In the genomic region with DNA sequence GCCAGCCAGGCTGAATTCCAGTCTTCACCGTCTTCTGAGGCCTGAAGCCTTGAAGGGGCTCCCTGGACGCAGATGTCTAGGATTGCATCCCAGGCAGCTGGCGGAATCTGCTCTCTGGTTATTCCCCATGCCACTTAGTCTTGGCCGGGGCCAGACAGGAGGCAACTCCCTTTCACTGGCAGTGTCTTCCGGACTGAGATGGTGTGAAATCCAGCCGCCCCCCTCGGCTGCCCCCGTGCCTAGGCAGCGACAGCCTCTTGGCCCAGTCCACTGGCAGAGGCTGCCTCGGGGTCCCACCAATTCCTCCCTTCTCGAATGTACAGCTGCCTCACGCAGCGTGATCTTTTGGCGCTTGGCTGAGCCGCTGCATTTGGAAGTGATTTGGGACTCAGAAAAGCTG, we compare ENCODE assay signal across 29 mouse cellular contexts. TPM values are rescaled to one million over a fixed set of nuclear protein-coding genes. Genes with fewer than 3 reads are reported as not detected.
DNase-seq lines count a peak whose midpoint lies in the region; ATAC-seq and TF ChIP-seq lines count a peak whose summit lies in the region.
"Had no signal": no experiment of that assay in that cellular context is flagged by ENCODE, and none has a peak within 500 bp of the region (broad histone marks: within the 10 kb centered on the region; RNA-seq: fewer than 3 reads in every experiment).

No protein-coding gene starts in this region.

- no peak for TF ChIP-seq CTCF in midbrain, postnatal 0 days (IDR thresholded peaks at IDR 0.05)
- TF ChIP-seq CTCF in brain, embryonic 14.5 days (IDR thresholded peaks at IDR 0.05; ENCODE audit: borderline replicate concordance, extremely low read depth, insufficient read depth, insufficient read length) = no peak

- peak; percentile 27; the same call in 1 of the 2 replicates for ATAC-seq in frontal cortex, adult (ENCODE audit: low TSS enrichment)
- ATAC-seq in midbrain, postnatal 0 days (ENCODE audit: low FRiP score) = no peak
- ATAC-seq in midbrain, embryonic 15.5 days (replicated peaks) = no peak
- peak; percentile 20; the same call in 1 of the 2 replicates for ATAC-seq in limb, embryonic 15.5 days (ENCODE audit: insufficient number of reproducible peaks, low FRiP score, low TSS enrichment, low read depth)
- ATAC-seq: activated CD4-positive, CD25-positive, alpha-beta regulatory T cell, adult 4 months; forebrain, embryonic 16.5 days; inflammation-experienced regulatory T-cells, adult 6 months had no signal

- H3K27ac ChIP-seq in midbrain, postnatal 0 days (ENCODE audit: low read depth, low read length) = no peak overlapping the region
- H3K27ac ChIP-seq in midbrain, embryonic 15.5 days = no peak overlapping the region
- H3K27ac ChIP-seq in limb, embryonic 15.5 days = no peak overlapping the region
- H3K27ac ChIP-seq: heart, embryonic 10.5 days; liver, embryonic 13.5 days had no signal

- no peaks in the 10 kb centered on the region for H3K36me3 ChIP-seq in midbrain, postnatal 0 days (ENCODE audit: insufficient read depth, low read length)
- no peaks in the 10 kb centered on the region for H3K36me3 ChIP-seq in midbrain, embryonic 15.5 days (replicated peaks)
- H3K36me3 ChIP-seq in limb, embryonic 15.5 days = no peaks in the 10 kb centered on the region
- H3K36me3 ChIP-seq: heart, embryonic 10.5 days; liver, embryonic 13.5 days had no signal

- TF ChIP-seq POLR2A in brain, embryonic 14.5 days (IDR thresholded peaks at IDR 0.05; ENCODE audit: borderline replicate concordance, extremely low read depth, insufficient read depth, insufficient read length, poor library complexity, severe bottlenecking) = no peak

- 74% methylated on average over 15 of the region's 15 CpGs for WGBS in midbrain, postnatal 0 days
- WGBS in midbrain, embryonic 15.5 days = 78% methylated on average over 15 of the region's 15 CpGs
- WGBS in limb, embryonic 15.5 days = 42% methylated on average over 15 of the region's 15 CpGs

- H3K4me1 ChIP-seq in midbrain, postnatal 0 days (ENCODE audit: insufficient read depth, low read length) = no peaks in the 10 kb centered on the region
- no peaks in the 10 kb centered on the region for H3K4me1 ChIP-seq in midbrain, embryonic 15.5 days
- H3K4me1 ChIP-seq in limb, embryonic 15.5 days = peaks cover 11% of the 10 kb centered on the region
- H3K4me1 ChIP-seq: heart, embryonic 10.5 days; liver, embryonic 13.5 days had no signal

- H3K27me3 ChIP-seq in midbrain, postnatal 0 days (ENCODE audit: insufficient read depth, low read length) = no peaks in the 10 kb centered on the region
- no peaks in the 10 kb centered on the region for H3K27me3 ChIP-seq in midbrain, embryonic 15.5 days (replicated peaks)
- H3K27me3 ChIP-seq in limb, embryonic 15.5 days = no peaks in the 10 kb centered on the region
- H3K27me3 ChIP-seq: liver, embryonic 13.5 days had no signal

- H3K4me3 ChIP-seq in midbrain, postnatal 0 days (ENCODE audit: low read depth, low read length) = no peak overlapping the region
- no peak overlapping the region for H3K4me3 ChIP-seq in midbrain, embryonic 15.5 days
- H3K4me3 ChIP-seq in limb, embryonic 15.5 days = no peak overlapping the region
- H3K4me3 ChIP-seq: heart, embryonic 10.5 days; liver, embryonic 13.5 days had no signal

- H3K9ac ChIP-seq in midbrain, postnatal 0 days (replicated peaks; ENCODE audit: low read length, poor library complexity, severe bottlenecking) = no peak overlapping the region
- no peak overlapping the region for H3K9ac ChIP-seq in midbrain, embryonic 15.5 days
- H3K9ac ChIP-seq in limb, embryonic 15.5 days = no peak overlapping the region
- H3K9ac ChIP-seq: liver, embryonic 13.5 days had no signal

- H3K9me3 ChIP-seq in midbrain, postnatal 0 days (ENCODE audit: low read length) = no peaks in the 10 kb centered on the region
- no peaks in the 10 kb centered on the region for H3K9me3 ChIP-seq in midbrain, embryonic 15.5 days
- no peaks in the 10 kb centered on the region for H3K9me3 ChIP-seq in limb, embryonic 15.5 days
- H3K9me3 ChIP-seq: heart, embryonic 10.5 days; liver, embryonic 13.5 days had no signal

- no peak overlapping the region for H3K4me2 ChIP-seq in midbrain, postnatal 0 days (ENCODE audit: low read depth, low read length, poor library complexity, severe bottlenecking)
- H3K4me2 ChIP-seq in midbrain, embryonic 15.5 days = no peak overlapping the region
- peak overlapping the region; percentile 31 for H3K4me2 ChIP-seq in limb, embryonic 15.5 days
- H3K4me2 ChIP-seq: liver, embryonic 13.5 days; midbrain, embryonic 11.5 days had no signal

- DNase-seq in frontal cortex, postnatal 14 days (ENCODE audit: low spot score in 2 of 2) = no peak
- peak; percentile 52 for DNase-seq in midbrain, postnatal 0 days (ENCODE audit: low spot score)
- peak; percentile 14 for DNase-seq in brain, embryonic 14.5 days (ENCODE audit: low read depth)
- no peak for DNase-seq in ovary, postnatal 10 days (ENCODE audit: low spot score)
- DNase-seq: adrenal gland, adult 8-10 months; cerebellum, adult 8-10 months; gastrocnemius, postnatal 36 days; kidney, adult 18-20 months; liver, embryonic 13.5 days; lung, adult 2 months; lung, postnatal 14 days; retina, postnatal 1 day; right cerebral cortex, postnatal 25 days; spleen, adult 18-20 months; thymus, postnatal 14 days had no signal

RNA-seq across cellular contexts. Expression of gene Pax1, which starts 23.0 kb away (rescaled TPM):
- 0.49 TPM in 1 of 2 replicates, not detected in the other for total RNA-seq in midbrain, postnatal 0 days (2014; rRNA removed)
- not detected in 2 replicates for polyA plus RNA-seq in midbrain, postnatal 0 days (2015; fragmentation: Nextera tagmentation; extraction: Ambion mirVana)
- not detected in 2 replicates for polyA plus RNA-seq in midbrain, embryonic 15.5 days (2015; fragmentation: Nextera tagmentation; extraction: Ambion mirVana)
- 0.55 and 0.85 TPM in 2 replicates for polyA plus RNA-seq in brain, embryonic 14.5 days (2012; rRNA removed)
- polyA plus RNA-seq in limb, embryonic 15.5 days (2015; fragmentation: Nextera tagmentation; extraction: Ambion mirVana) = 4.0 and 4.8 TPM in 2 replicates
- total RNA-seq: adrenal gland, adult 8-10 months; gastrocnemius, adult 18-20 months; left cerebral cortex, postnatal 25 days; megakaryocyte progenitor cell, adult 5-6 weeks; MEL; monocyte, adult 5-6 weeks had no signal
- polyA plus RNA-seq: activated CD4-positive, CD25-positive, alpha-beta regulatory T cell, adult 4 months; cortical plate, adult 2 months; forebrain, embryonic 16.5 days; inflammation-experienced regulatory T-cells, adult 6 months; liver, embryonic 13.5 days had no signal

Comparison
In these comparisons a context has a peak if more than half of its experiments do, and no peak if none do; other contexts are left out.
1. ATAC-seq: peak in frontal cortex, adult (single experiment) and limb, embryonic 15.5 days (single experiment); none in midbrain, postnatal 0 days (single experiment) and midbrain, embryonic 15.5 days (single experiment).
2. DNase-seq: peak in midbrain, postnatal 0 days (single experiment) and brain, embryonic 14.5 days (single experiment); none in frontal cortex, postnatal 14 days (0 of 2) and ovary, postnatal 10 days (single experiment).